Mouse (Mus musculus): ENCODE measurements around the gene Prkab2.

GRCm38 (mm10) chr3:97706561-97706960, 48.6 kb downstream of the Prkab2 start:
- no peak for TF ChIP-seq CTCF (IDR thresholded peaks at IDR 0.05; ENCODE audit: extremely low read depth, insufficient read depth, low read length)
- TF ChIP-seq POLR2A (IDR thresholded peaks at IDR 0.05; ENCODE audit: extremely low read depth, insufficient read depth, low read length) = no peak

All from cortical plate, adult 2 months (tissue).